Mouse (Mus musculus) large intestine, adult 2 months (tissue): ENCODE results near the gene Trim45. TPM values are rescaled to one million over a fixed set of nuclear protein-coding genes. Genes with fewer than 3 reads are reported as not detected.
A peak's percentile ranks its signal among the peaks of the same experiment; 100 is the strongest.

Experiments
- DNase-seq: peaks from one replicate; pipeline ENCODE4 v3.0.0-alpha.2; 2012; ENCODE audit warnings: low read depth, low spot score
- WGBS: fragments of 180-500 bp; shearing (Covaris S2); methylation state at CpG from one replicate; pipeline ENCODE4 v1.1.7; 2018; 5-methylcytosine and 5-hydroxymethylcytosine counted together
- polyA plus RNA-seq: library from polyadenylated mRNA; depleted of rRNA; stranded (reverse); fragments of >200 nt; gene quantifications from 2 replicates; pipeline ENCODE4 v1.2.3, GENCODE M21; 2012; rRNA removed

Gene Trim45
- polyA plus RNA-seq, result 1.1 and 1.2 TPM in 2 replicates

- DNase-seq, result peak; percentile 99
- under 1% methylated on average over 39 of the region's 39 CpGs for WGBS
Observed at GRCm38 (mm10) chr3:100921825-100922505, at the start of gene Trim45. Gene Trim45 (plus strand): TSS chr3:100922202.

GRCm38 (mm10) chr3:100877057-100877456, 44.9 kb upstream of the Trim45 start:
- DNase-seq, result no peak
- 94% methylated on average over 4 of the region's 4 CpGs for WGBS

DNA sequence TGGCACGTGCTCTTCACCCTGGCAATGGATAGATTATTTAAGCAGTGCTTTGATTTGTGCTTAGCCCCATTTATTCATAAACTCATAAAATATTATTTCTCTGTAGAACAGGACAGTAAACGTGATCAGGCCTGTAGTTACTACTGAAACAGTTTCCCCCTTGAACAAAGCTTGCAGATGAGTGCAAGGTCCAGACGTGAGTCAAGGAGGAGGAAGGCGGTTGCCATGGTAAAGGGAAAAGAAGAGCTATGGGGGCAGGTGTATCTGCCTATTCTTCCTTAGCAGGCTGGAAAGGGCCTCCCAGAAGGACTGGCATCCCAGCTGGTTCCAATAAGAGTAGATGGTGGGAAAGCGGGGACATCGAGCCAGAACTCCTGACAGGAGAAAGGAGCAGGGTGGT, 40.6 kb upstream of the Trim45 start:
- 47% methylated on average over 6 of the region's 6 CpGs for WGBS
- DNase-seq, result no peak

DNA sequence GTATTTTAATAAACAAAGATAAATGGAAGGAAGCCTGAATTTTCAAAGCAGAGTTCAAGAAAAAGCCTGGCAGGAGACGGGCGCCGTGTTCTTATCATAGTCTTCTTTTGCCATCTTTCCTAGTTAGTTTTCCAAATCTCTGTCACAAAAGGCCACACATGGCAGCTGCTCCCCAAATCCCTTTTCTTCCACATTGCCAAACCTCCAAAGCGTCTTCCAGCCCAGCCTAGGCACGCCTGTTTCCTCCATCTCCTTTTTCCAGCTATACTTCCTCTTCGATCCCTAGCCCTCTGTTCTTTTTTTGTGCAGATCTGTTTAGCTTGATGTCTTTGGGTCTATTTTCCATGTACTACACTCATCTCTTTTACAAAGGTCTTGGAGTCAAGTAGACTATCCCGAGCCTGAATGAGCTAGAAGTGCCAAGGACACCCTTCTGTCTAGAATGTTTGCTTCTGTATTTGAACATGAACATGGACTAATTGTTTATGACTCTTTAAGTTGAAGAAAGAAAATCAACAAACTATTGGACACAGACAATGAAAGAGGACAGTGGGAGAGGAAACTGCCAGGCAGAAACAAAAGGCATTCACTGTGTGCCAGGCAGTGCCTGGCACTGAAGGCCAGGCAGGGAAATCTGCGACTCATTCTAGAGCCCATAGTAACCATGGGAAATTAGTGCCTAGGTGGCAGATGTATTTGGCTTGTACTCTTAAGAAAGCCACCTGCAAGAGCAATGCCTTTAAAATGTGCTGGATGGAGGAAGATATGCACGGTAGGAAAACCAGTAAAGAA, 40.0 kb upstream of the Trim45 start:
- WGBS, result 72% methylated on average over 9 of the region's 9 CpGs
- no peak for DNase-seq

DNA sequence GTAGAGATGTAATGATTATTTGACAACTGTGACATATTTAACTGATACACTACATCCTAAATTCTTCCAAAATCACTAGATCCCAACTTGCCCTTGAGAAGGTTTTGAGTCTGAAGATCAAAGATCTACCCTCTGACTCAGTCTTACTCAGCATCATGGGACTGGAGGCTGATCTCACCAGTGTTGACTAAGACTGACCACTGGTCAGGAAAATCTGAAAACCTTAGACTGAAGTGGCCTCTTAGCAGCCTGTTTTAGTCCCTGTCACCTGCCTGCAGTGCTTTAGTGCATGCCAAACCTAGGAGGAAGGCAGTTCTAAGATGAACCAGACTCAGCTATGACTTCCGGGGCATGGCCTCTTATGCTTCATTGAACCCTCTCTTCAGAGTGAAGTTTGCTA, 32.8 kb upstream of the Trim45 start:
- WGBS, result 94% methylated on average over 1 of the region's 1 CpGs
- DNase-seq, result no peak

DNA sequence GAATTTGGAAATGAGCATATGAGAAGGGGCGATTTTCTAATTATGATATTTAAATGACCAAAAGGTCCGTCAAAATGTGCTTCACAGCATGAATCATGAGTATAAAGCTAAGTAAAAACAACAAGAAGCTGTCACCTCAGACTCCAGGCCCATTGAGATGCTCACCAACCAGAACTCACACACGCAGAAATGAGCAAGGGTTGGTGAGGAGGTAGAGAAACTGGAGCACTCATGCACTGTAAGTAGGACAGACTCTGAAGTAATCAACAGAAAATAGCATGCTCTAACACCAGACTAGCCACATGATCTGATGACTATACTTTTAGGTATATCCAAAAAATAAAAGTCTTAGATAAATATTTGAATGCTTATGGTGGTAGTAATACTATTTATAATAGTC, 31.6 kb upstream of the Trim45 start:
- WGBS, result 91% methylated on average over 3 of the region's 3 CpGs
- no peak for DNase-seq

DNA sequence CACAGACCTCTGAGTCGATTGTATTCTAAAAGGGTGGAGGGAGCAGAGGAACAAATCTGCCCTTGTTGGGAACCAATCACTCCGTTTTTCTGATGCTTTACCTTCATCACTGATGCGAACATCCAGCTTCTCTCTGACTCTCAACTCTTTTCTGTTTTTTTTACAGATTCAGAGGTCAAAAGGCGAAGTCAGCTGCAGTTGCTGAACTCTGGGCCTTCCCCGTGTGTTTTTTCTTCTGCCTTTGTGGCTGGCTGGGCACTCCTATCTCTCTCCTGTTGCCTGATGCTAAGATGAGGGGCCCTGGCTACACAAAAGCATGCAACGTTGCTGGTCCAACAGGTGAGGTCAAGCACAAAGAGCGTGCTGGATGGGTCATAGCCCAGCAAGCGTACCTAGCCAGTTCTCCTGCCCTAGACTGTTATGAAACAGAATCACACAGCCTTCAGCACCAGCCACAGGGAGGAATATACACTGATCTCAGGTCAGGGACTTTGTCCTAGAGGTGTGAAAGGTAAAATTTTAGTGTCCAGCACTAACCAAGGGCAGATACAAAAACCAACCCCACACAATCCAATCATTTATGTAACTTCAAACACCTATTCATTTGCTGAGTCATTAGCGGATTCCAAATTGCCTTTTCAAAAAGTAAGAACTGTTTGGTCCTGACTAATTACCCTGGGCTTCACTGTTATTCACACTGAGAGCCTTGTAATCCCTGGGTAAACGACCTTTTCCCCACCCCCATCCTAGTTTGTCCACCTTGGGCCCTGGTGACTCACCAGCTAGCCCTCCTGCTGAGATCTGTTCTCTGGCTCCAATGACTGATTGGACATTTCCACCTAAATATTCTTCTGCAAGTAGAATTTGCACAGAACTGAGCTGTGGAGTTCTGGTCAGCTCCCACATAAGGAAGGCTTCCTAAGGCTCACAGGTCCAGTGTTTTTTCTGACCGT, 29.3 kb upstream of the Trim45 start:
- DNase-seq, result no peak
- 68% methylated on average over 11 of the region's 11 CpGs for WGBS

DNA sequence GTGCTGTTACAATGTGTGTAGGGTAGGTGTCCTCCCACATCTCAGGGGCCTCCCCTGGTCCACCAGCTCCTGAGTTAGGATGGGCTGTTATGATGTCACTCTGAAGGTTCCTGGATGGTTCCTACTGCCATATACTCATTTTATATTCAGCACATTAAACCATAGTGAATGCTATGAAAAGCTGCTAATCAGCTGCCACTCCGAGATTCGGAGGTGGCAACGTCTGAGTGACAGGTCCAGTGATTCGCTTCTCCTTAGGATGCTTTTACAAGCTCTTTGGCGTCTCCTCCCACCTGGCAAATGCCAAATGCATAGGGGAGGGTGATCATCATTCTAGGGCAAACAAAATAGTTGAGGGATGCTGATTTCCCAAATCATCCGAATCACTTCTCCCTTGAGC, 26.5 kb upstream of the Trim45 start:
- no peak for DNase-seq
- WGBS, result 87% methylated on average over 6 of the region's 6 CpGs

DNA sequence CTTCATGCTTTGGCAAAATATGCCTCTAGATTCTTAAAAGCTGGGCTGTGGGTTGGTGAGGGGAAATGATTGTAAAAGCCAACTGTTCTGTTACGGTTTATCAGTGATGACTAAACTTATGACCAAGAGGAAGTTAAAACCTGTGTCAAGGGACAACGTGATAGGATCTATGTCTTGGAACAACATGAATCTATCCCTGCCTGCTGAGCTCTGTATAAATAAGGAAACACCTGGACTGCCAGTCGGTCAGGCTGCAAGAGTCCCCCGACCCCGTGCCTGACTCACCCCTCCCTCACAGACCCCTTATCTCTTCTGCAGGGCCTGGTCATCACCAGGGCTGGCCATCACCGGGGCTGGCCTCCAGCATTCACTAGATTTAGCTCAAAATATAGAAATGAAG, 15.9 kb upstream of the Trim45 start:
- no peak for DNase-seq
- WGBS, result 37% methylated on average over 6 of the region's 6 CpGs

- WGBS, result 37% methylated on average over 3 of the region's 3 CpGs
- no peak for DNase-seq
Observed at GRCm38 (mm10) chr3:100906916-100907315, 15.1 kb upstream of the Trim45 start.

GRCm38 (mm10) chr3:100908594-100908993, 13.4 kb upstream of the Trim45 start:
- DNase-seq, result no peak
- WGBS, result 63% methylated on average over 6 of the region's 6 CpGs

DNA sequence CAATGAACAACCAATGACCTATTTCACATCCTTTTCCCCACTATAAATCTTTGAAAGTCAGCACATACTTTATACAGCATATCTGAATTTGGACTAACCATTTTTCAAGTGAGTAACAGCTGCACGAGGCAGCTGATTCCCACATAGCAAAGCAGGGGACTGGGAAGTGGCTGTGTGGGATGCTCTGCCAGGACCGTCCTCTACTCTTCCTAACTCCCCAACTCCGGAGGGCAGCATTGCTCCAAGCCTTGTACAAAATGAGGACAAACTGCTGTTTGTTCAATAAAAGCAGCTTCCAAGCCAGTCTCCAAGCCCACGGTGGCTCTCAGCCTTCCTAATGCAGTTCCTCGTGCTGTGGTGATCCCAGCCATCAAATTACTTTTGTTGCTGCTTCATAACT, 11.4 kb upstream of the Trim45 start:
- DNase-seq, result no peak
- WGBS, result 50% methylated on average over 5 of the region's 5 CpGs

- WGBS, result 56% methylated on average over 9 of the region's 9 CpGs
- no peak for DNase-seq
Observed at GRCm38 (mm10) chr3:100911026-100911425, 11.0 kb upstream of the Trim45 start.

- no peak for DNase-seq
Observed at GRCm38 (mm10) chr3:100911498-100912213, 10.3 kb upstream of the Trim45 start.

DNA sequence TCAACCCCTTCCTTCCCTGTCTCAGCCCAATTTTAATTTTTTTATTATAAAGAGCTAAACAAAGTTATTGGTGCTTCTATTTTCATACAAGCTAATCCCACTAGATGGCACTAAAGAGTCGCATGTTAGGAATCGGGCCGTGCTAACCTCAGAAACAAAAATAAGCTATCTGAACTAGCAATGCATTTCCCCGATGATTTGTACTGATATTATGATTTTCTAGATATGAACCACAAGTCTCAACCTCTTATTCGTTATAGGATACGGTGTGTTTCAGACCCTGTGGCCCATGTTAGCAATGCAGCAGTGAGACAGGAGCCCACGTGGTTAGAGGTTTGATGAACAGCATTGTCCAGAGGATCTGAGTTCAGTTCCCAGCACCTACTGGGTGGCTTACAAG, 5.2 kb upstream of the Trim45 start:
- WGBS, result 13% methylated on average over 7 of the region's 7 CpGs

More at GRCm38 (mm10) chr3:100911498-100912213, 10.3 kb upstream of the Trim45 start:
- 57% methylated on average over 7 of the region's 7 CpGs for WGBS

GRCm38 (mm10) chr3:100920611-100921140, 1.3 kb upstream of the Trim45 start:
- no peak for DNase-seq
- WGBS, result 78% methylated on average over 9 of the region's 9 CpGs

More for the DNA sequence above, 5.2 kb upstream of the Trim45 start:
- peak; percentile 24 for DNase-seq

GRCm38 (mm10) chr3:100922506-100923375, 739 bp downstream of the Trim45 start:
- no peak for DNase-seq
- WGBS, result 26% methylated on average over 28 of the region's 28 CpGs

- DNase-seq, result no peak
- whole genome bisulfite sequencing, result 68% methylated on average over 6 of the region's 6 CpGs
Observed at GRCm38 (mm10) chr3:100924065-100924732, 2.2 kb downstream of the Trim45 start.
